Mouse (Mus musculus) embryonic facial prominence, embryonic 14.5 days (tissue): ENCODE data around the gene Pik3cg. TPM values are rescaled to one million over a fixed set of nuclear protein-coding genes. Genes with fewer than 3 reads are reported as not detected.

ENCODE experiments used
- ATAC-seq: fragments of 200-750 bp; cut with Nextera tagmentation; 2 replicates; pipeline ENCODE4 v1.8.0; 2017; ENCODE audit warnings: low read depth, moderate number of reproducible peaks, moderate TSS enrichment
- DNase-seq: peaks from one replicate; pipeline ENCODE4 v3.0.0-alpha.2; 2015; ENCODE audit warnings: low spot score
- H3K27ac ChIP-seq: fragments of 300-500 bp; sonication (generic); replicated peaks from 2 replicates; pipeline ENCODE4 v1.5.1; 2014; ENCODE audit warnings: low read depth, mild to moderate bottlenecking, low read length, moderate library complexity
- H3K27me3 ChIP-seq: fragments of 300-500 bp; sonication (generic); replicated peaks from 2 replicates; pipeline ENCODE4 v1.6.1; 2014; ENCODE audit warnings: low read length; ENCODE audit not compliant: control insufficient read depth, insufficient read depth
- H3K36me3 ChIP-seq: fragments of 300-500 bp; sonication (generic); 2 replicates; pipeline ENCODE4 v1.6.1; 2014; ENCODE audit warnings: low read length, mixed read lengths; ENCODE audit not compliant: control insufficient read depth, insufficient read depth
- H3K4me1 ChIP-seq: fragments of 300-500 bp; sonication (generic); 2 replicates; pipeline ENCODE4 v1.6.1; 2014; ENCODE audit warnings: antibody characterized with exemption, low read length; ENCODE audit not compliant: control insufficient read depth, insufficient read depth
- H3K4me2 ChIP-seq: fragments of 300-500 bp; sonication (generic); 2 replicates; pipeline ENCODE4 v1.6.1; 2014; ENCODE audit warnings: low read depth, mild to moderate bottlenecking, low read length, moderate library complexity, mixed read lengths
- H3K4me3 ChIP-seq: fragments of 300-500 bp; sonication (generic); 2 replicates; pipeline ENCODE4 v1.5.1; 2014; ENCODE audit warnings: low read depth, mild to moderate bottlenecking, low read length
- H3K9ac ChIP-seq: fragments of 300-500 bp; sonication (generic); 2 replicates; pipeline ENCODE4 v1.6.1; 2014; ENCODE audit warnings: low read depth, mild to moderate bottlenecking, low read length, moderate library complexity, mixed read lengths
- H3K9me3 ChIP-seq: fragments of 300-500 bp; sonication (generic); 2 replicates; pipeline ENCODE4 v1.6.1; 2016; ENCODE audit warnings: low read length; ENCODE audit not compliant: control insufficient read depth
- WGBS: fragments of 180-500 bp; shearing (Covaris S2); extraction: QIAGEN DNeasy Blood & Tissue Kit; methylation state at CpG from one replicate; pipeline ENCODE4 v1.1.7; 2014; 5-methylcytosine and 5-hydroxymethylcytosine counted together
- polyA plus RNA-seq: library from polyadenylated mRNA; unstranded; fragments of >200 nt; fragmentation: Nextera tagmentation; extraction: Ambion mirVana; gene quantifications from 2 replicates; pipeline ENCODE4 v1.2.1, GENCODE M21; 2014

The Pik3cg gene
- polyA plus RNA-seq, 1 experiment from 2014 or later, result 4.3 TPM

DNA sequence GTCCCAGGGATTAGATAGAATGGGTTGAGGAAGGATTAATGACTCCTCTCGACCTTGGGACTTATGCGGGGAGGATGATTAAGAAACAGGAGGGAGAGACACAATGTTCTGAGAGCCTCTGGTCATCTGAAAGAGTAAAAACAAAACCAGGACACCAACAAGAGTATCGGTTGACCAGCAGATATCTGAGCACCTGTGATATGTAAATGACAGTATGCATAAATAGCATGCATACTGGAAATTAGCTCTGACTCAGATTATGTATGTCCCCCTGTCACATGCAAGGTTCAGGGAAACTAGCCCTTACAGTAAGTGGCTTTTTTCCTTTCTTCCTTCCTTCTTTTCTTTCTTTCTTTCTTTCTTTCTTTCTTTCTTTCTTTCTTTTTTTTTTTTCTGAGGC is 28.0 kb upstream of the Pik3cg start:
- Histone ChIP-seq H3K27ac (no peak overlapping the region), H3K27me3 (no peaks in the 10 kb centered on the region), H3K9ac (no peak overlapping the region), H3K4me1 (no peaks in the 10 kb centered on the region; the same call in 1 of the 2 replicates), H3K4me3 (no peak overlapping the region), H3K36me3 (no peaks in the 10 kb centered on the region), H3K4me2 (no peak overlapping the region), H3K9me3 (no peaks in the 10 kb centered on the region)
- WGBS, result 84% methylated on average over 3 of the region's 3 CpGs
- ATAC-seq (no peak), DNase-seq (no peak)

DNA sequence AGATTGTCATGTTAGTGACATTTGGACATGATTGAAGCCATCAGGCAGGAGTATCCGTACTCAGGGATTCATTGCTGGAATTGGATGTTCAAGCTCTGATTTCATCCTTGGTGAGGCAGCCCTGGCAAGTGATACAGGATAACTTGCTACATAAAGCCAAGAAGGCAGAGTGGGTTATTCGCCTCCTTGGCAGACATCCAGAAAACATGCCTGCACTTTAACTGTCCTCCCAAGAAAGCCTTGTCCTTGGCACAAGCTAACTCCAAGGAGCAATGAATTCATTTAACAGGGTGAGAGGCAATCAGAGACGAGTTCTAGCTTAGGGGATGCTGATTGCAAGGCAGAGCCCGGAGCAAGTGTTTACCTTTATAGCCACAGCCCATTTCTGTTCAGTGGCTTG is 25.4 kb upstream of the Pik3cg start:
- Histone ChIP-seq H3K9ac (no peak overlapping the region), H3K36me3 (no peaks in the 10 kb centered on the region), H3K27ac (no peak overlapping the region), H3K4me1 (no peaks in the 10 kb centered on the region; the same call in 1 of the 2 replicates), H3K4me3 (no peak overlapping the region), H3K4me2 (no peak overlapping the region), H3K27me3 (no peaks in the 10 kb centered on the region), H3K9me3 (no peaks in the 10 kb centered on the region)
- ATAC-seq (no peak), DNase-seq (peak; percentile 72)
- WGBS, result 50% methylated on average over 4 of the region's 4 CpGs

DNA sequence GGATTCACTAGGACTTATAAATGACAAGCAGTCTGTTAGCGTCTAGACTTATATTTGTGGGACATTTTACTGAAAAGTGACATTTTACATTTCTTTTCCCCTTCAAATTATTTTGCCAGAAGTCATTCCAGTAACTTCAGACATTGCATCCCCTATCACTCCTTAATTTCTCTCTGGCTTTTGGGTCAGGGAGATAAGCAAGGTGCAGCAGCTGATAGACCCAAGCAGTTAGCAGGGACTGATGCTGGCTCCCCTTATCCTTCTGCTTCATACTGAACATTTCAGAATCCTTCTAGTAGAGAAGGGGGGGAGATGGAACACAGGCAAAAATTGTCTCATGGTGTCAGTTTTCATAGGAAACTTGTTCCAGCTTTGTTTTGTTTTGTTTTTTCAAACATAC is 22.9 kb upstream of the Pik3cg start:
- WGBS, result 80% methylated on average over 1 of the region's 1 CpGs
- H3K27ac ChIP-seq, result no peak overlapping the region
- ATAC-seq (no peak), DNase-seq (no peak)
- H3K36me3 ChIP-seq, result no peaks in the 10 kb centered on the region
- H3K9me3 ChIP-seq, result no peaks in the 10 kb centered on the region
- H3K4me2 ChIP-seq, result no peak overlapping the region
- no peaks in the 10 kb centered on the region for H3K27me3 ChIP-seq
- no peak overlapping the region for H3K9ac ChIP-seq
- H3K4me1 ChIP-seq, result no peaks in the 10 kb centered on the region
- H3K4me3 ChIP-seq, result no peak overlapping the region

GRCm38 (mm10) chr12:32223629-32224028 is 15.2 kb upstream of the Pik3cg start:
- Histone ChIP-seq H3K4me3 (no peak overlapping the region), H3K9me3 (no peaks in the 10 kb centered on the region), H3K36me3 (no peaks in the 10 kb centered on the region), H3K4me1 (no peaks in the 10 kb centered on the region), H3K27ac (no peak overlapping the region), H3K4me2 (no peak overlapping the region), H3K9ac (no peak overlapping the region), H3K27me3 (no peaks in the 10 kb centered on the region)
- WGBS, result 90% methylated on average over 1 of the region's 1 CpGs
- ATAC-seq (no peak), DNase-seq (no peak)

DNA sequence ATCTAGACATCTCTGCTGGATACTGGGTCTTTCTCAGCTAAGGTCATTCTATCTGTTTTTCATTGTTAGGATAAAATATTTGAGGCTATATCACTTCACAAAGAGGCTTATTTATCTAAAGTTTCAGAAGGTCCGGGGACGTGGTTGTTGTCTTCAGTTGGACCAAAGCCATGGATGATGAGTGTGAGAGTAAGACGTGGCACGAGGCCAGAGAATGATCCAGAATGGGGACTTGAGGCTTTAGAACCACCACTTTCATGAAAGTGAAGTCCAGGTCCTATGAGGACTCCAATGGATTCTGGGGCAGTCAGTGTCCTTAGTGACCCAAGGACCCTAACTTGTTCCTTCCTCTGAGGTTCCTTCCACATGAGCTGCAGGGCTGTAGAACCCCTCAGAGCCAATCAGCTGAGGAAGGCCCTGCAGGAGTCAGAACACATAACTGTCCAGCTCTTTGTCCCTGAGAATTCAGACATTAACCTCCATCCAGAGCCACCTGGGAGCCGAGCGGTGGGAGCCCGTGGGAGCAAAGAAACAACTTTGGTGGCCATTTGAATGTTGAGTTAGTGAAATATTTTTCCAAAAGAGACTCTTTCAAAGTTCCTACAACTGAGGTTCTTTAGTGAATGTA is 14.4 kb upstream of the Pik3cg start:
- H3K9me3 ChIP-seq, result no peaks in the 10 kb centered on the region
- DNase-seq (no peak), ATAC-seq (no peak)
- H3K9ac ChIP-seq, result no peak overlapping the region
- no peaks in the 10 kb centered on the region for H3K27me3 ChIP-seq
- H3K27ac ChIP-seq, result no peak overlapping the region
- WGBS, result 88% methylated on average over 7 of the region's 7 CpGs
- no peaks in the 10 kb centered on the region for H3K4me1 ChIP-seq
- H3K36me3 ChIP-seq, result no peaks in the 10 kb centered on the region
- no peak overlapping the region for H3K4me2 ChIP-seq
- H3K4me3 ChIP-seq, result no peak overlapping the region

DNA sequence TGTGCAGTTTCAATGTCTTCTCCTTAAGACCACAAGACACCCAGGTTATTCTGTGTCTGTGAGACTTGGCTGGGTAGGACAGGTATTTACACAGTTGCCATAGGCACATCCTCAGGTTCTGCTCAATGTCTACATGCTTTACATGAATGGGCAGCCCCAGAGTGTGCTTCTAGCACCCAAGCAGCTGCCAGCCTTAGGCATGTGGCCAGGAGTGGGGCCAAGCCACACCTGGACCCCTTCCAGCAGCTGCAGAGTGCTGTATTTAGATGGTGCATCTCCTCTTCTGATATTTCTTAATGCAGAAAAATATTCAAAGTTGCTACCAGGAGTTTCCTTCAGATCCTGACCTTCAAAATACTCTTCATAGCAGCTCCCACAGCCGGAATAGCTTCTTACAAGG is 11.9 kb upstream of the Pik3cg start:
- Histone ChIP-seq H3K9ac (no peak overlapping the region), H3K9me3 (no peaks in the 10 kb centered on the region), H3K36me3 (no peaks in the 10 kb centered on the region), H3K4me3 (no peak overlapping the region), H3K27ac (no peak overlapping the region), H3K4me1 (no peaks in the 10 kb centered on the region), H3K4me2 (no peak overlapping the region), H3K27me3 (no peaks in the 10 kb centered on the region)
- 58% methylated on average over 1 of the region's 1 CpGs for WGBS
- DNase-seq (peak; percentile 12), ATAC-seq (no peak)

GRCm38 (mm10) chr12:32215143-32215542 is 6.7 kb upstream of the Pik3cg start:
- Histone ChIP-seq H3K27me3 (no peaks in the 10 kb centered on the region), H3K36me3 (no peaks in the 10 kb centered on the region), H3K4me2 (no peak overlapping the region), H3K27ac (no peak overlapping the region), H3K9me3 (no peaks in the 10 kb centered on the region), H3K9ac (no peak overlapping the region), H3K4me1 (no peaks in the 10 kb centered on the region), H3K4me3 (no peak overlapping the region)
- no peak for ATAC-seq
- WGBS, result 63% methylated on average over 6 of the region's 6 CpGs
- no peak for DNase-seq

- Histone ChIP-seq H3K27me3 (no peaks in the 10 kb centered on the region), H3K36me3 (no peaks in the 10 kb centered on the region)
Measured at GRCm38 (mm10) chr12:32212702-32213101, 4.2 kb upstream of the Pik3cg start.

DNA sequence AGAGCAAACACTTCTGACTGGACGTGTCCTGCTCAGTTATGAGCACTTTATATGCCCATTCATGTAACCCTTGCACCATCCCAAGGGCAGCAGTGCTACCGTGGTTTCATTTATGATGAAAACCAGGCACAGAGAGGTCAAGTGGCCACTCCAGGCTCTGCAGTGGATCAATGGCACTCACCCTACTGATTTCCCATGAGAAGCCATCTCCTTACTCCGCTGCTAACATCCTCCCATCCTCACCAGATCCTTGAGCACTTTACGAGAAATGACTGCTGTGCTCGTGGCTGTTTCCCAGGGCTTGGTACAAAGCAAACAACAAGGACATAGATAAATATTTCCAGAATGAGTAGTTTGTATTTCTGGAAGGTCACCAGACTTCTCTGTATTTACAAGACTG is 3.7 kb upstream of the Pik3cg start:
- Histone ChIP-seq H3K27me3 (no peaks in the 10 kb centered on the region), H3K9ac (no peak overlapping the region), H3K4me1 (no peaks in the 10 kb centered on the region; the same call in 1 of the 2 replicates), H3K9me3 (no peaks in the 10 kb centered on the region), H3K36me3 (no peaks in the 10 kb centered on the region), H3K4me2 (no peak overlapping the region), H3K4me3 (no peak overlapping the region), H3K27ac (no peak overlapping the region)
- 78% methylated on average over 5 of the region's 5 CpGs for WGBS
- ATAC-seq (no peak), DNase-seq (no peak)

More at GRCm38 (mm10) chr12:32212702-32213101, 4.2 kb upstream of the Pik3cg start:
- no peak for ATAC-seq
- WGBS, result 88% methylated on average over 5 of the region's 5 CpGs
- H3K9me3 ChIP-seq, result no peaks in the 10 kb centered on the region
- H3K4me2 ChIP-seq, result no peak overlapping the region
- peak; percentile 27 for DNase-seq
- no peak overlapping the region for H3K27ac ChIP-seq
- H3K4me1 ChIP-seq, result no peaks in the 10 kb centered on the region; the same call in 1 of the 2 replicates
- no peak overlapping the region for H3K9ac ChIP-seq
- H3K4me3 ChIP-seq, result no peak overlapping the region
